Mouse (Mus musculus) intestine, embryonic 16.5 days (tissue): ENCODE results near the gene Rgs6. TPM values are rescaled to one million over a fixed set of nuclear protein-coding genes. Genes with fewer than 3 reads are reported as not detected.

Experiments
- ATAC-seq: fragments of 200-750 bp; cut with Nextera tagmentation; 2 replicates; pipeline ENCODE4 v1.8.0; 2017; ENCODE audit warnings: moderate TSS enrichment, moderate library complexity
- H3K27ac ChIP-seq: fragments of 300-500 bp; sonication (generic); 2 replicates; pipeline ENCODE4 v1.5.1; 2014; ENCODE audit warnings: mild to moderate bottlenecking, low read length
- H3K27me3 ChIP-seq: fragments of 300-500 bp; sonication (generic); replicated peaks from 2 replicates; pipeline ENCODE4 v1.6.1; 2014; ENCODE audit warnings: low read length, control low read depth, mixed read lengths; ENCODE audit not compliant: control insufficient read depth, insufficient read depth
- H3K36me3 ChIP-seq: fragments of 300-500 bp; sonication (generic); 2 replicates; pipeline ENCODE4 v1.6.1; 2014; ENCODE audit warnings: low read length, control low read depth; ENCODE audit not compliant: control insufficient read depth, insufficient read depth
- H3K4me1 ChIP-seq: fragments of 300-500 bp; sonication (generic); 2 replicates; pipeline ENCODE4 v1.6.1; 2014; ENCODE audit warnings: low read length, control low read depth, mixed read lengths; ENCODE audit not compliant: control insufficient read depth, insufficient read depth
- H3K4me2 ChIP-seq: fragments of 300-500 bp; sonication (generic); 2 replicates; pipeline ENCODE4 v1.6.1; 2014; ENCODE audit warnings: low read depth, low read length, control low read depth
- H3K4me3 ChIP-seq: fragments of 300-500 bp; sonication (generic); 2 replicates; pipeline ENCODE4 v1.5.1; 2014; ENCODE audit warnings: mild to moderate bottlenecking, low read length
- H3K9ac ChIP-seq: fragments of 300-500 bp; sonication (generic); 2 replicates; pipeline ENCODE4 v1.6.1; 2014; ENCODE audit warnings: low read depth, low read length
- H3K9me3 ChIP-seq: fragments of 300-500 bp; sonication (generic); 2 replicates; pipeline ENCODE4 v1.6.1; 2016; ENCODE audit warnings: low read length, control low read depth; ENCODE audit not compliant: control insufficient read depth
- WGBS: fragments of 180-500 bp; shearing (Covaris S2); extraction: QIAGEN DNeasy Blood & Tissue Kit; methylation state at CpG from one replicate; pipeline ENCODE4 v1.1.7; 2014; 5-methylcytosine and 5-hydroxymethylcytosine counted together
- polyA plus RNA-seq: library from polyadenylated mRNA; unstranded; fragments of >200 nt; fragmentation: Nextera tagmentation; extraction: Ambion mirVana; gene quantifications from 2 replicates; pipeline ENCODE4 v1.2.1, GENCODE M21; 2015

The Rgs6 gene
- polyA plus RNA-seq, 1 experiment from 2014 or later: 0.82 TPM

- Histone ChIP-seq H3K4me3 (no peak overlapping the region), H3K4me2 (no peak overlapping the region), H3K27me3 (no peaks in the 10 kb centered on the region), H3K27ac (no peak overlapping the region), H3K36me3 (no peaks in the 10 kb centered on the region), H3K9ac (no peak overlapping the region), H3K4me1 (no peaks in the 10 kb centered on the region), H3K9me3 (no peaks in the 10 kb centered on the region)
- ATAC-seq: no peak
- 79% methylated on average over 6 of the region's 6 CpGs for WGBS
Observed at GRCm38 (mm10) chr12:83066426-83066825, 478.3 kb downstream of the Rgs6 start.

- no peak overlapping the region for H3K4me3 ChIP-seq
- H3K9me3 ChIP-seq: no peaks in the 10 kb centered on the region
- H3K27ac ChIP-seq: no peak overlapping the region
- H3K36me3 ChIP-seq: no peaks in the 10 kb centered on the region
- ATAC-seq: 0 out of 2 replicates have a peak, but pooled peaks have one; percentile 24
- H3K4me1 ChIP-seq: peaks cover 11% of the 10 kb centered on the region; the same call in 1 of the 2 replicates
- H3K9ac ChIP-seq: no peak overlapping the region
- WGBS: 42% methylated on average over 5 of the region's 5 CpGs
- H3K27me3 ChIP-seq: no peaks in the 10 kb centered on the region
- H3K4me2 ChIP-seq: no peak overlapping the region
Observed at GRCm38 (mm10) chr12:83070848-83071247, 482.8 kb downstream of the Rgs6 start.

- Histone ChIP-seq H3K9me3 (no peaks in the 10 kb centered on the region), H3K27ac (no peak overlapping the region), H3K4me3 (no peak overlapping the region), H3K36me3 (no peaks in the 10 kb centered on the region), H3K4me1 (peaks cover 11% of the 10 kb centered on the region; the same call in 1 of the 2 replicates), H3K4me2 (no peak overlapping the region), H3K27me3 (no peaks in the 10 kb centered on the region), H3K9ac (no peak overlapping the region)
- peak; percentile 31; the same call in 1 of the 2 replicates for ATAC-seq
- WGBS: 32% methylated on average over 3 of the region's 3 CpGs
Observed at GRCm38 (mm10) chr12:83072181-83072887, 484.2 kb downstream of the Rgs6 start.

GRCm38 (mm10) chr12:83072951-83073878 is 485.1 kb downstream of the Rgs6 start:
- no peaks in the 10 kb centered on the region for H3K36me3 ChIP-seq
- peak; percentile 95 for ATAC-seq
- H3K9ac ChIP-seq: no peak overlapping the region; the same call in 1 of the 2 replicates
- H3K4me1 ChIP-seq: peaks cover 11% of the 10 kb centered on the region; the same call in 1 of the 2 replicates
- H3K27ac ChIP-seq: no peak overlapping the region
- H3K27me3 ChIP-seq: no peaks in the 10 kb centered on the region
- no peaks in the 10 kb centered on the region for H3K9me3 ChIP-seq
- no peak overlapping the region for H3K4me2 ChIP-seq
- H3K4me3 ChIP-seq: no peak overlapping the region
- WGBS: 33% methylated on average over 13 of the region's 13 CpGs

GRCm38 (mm10) chr12:83073879-83074368 is 485.8 kb downstream of the Rgs6 start:
- ATAC-seq: no peak
- no peak overlapping the region for H3K27ac ChIP-seq
- 75% methylated on average over 6 of the region's 6 CpGs for WGBS
- no peaks in the 10 kb centered on the region for H3K9me3 ChIP-seq
- H3K9ac ChIP-seq: no peak overlapping the region
- no peak overlapping the region for H3K4me2 ChIP-seq
- H3K4me3 ChIP-seq: no peak overlapping the region
- no peaks in the 10 kb centered on the region for H3K27me3 ChIP-seq
- H3K4me1 ChIP-seq: peaks cover 11% of the 10 kb centered on the region; the same call in 1 of the 2 replicates
- H3K36me3 ChIP-seq: no peaks in the 10 kb centered on the region

GRCm38 (mm10) chr12:83076179-83076578 is 488.1 kb downstream of the Rgs6 start:
- WGBS: 86% methylated on average over 3 of the region's 3 CpGs
- Histone ChIP-seq H3K27me3 (no peaks in the 10 kb centered on the region), H3K9me3 (no peaks in the 10 kb centered on the region), H3K9ac (no peak overlapping the region), H3K4me1 (peaks cover 11% of the 10 kb centered on the region; the same call in 1 of the 2 replicates), H3K27ac (no peak overlapping the region), H3K4me2 (no peak overlapping the region), H3K36me3 (no peaks in the 10 kb centered on the region), H3K4me3 (no peak overlapping the region)
- no peak for ATAC-seq

GRCm38 (mm10) chr12:83077486-83077885 is 489.4 kb downstream of the Rgs6 start:
- Histone ChIP-seq H3K27ac (no peak overlapping the region), H3K4me2 (no peak overlapping the region), H3K4me1 (peaks cover 10% of the 10 kb centered on the region; the same call in 1 of the 2 replicates), H3K27me3 (no peaks in the 10 kb centered on the region), H3K9ac (no peak overlapping the region), H3K9me3 (no peaks in the 10 kb centered on the region), H3K36me3 (no peaks in the 10 kb centered on the region), H3K4me3 (no peak overlapping the region)
- 86% methylated on average over 2 of the region's 2 CpGs for WGBS
- ATAC-seq: no peak

GRCm38 (mm10) chr12:83083427-83083826 is 495.3 kb downstream of the Rgs6 start:
- Histone ChIP-seq H3K36me3 (no peaks in the 10 kb centered on the region), H3K9me3 (no peaks in the 10 kb centered on the region), H3K27me3 (no peaks in the 10 kb centered on the region), H3K9ac (no peak overlapping the region), H3K4me1 (peaks cover 9% of the 10 kb centered on the region), H3K27ac (no peak overlapping the region), H3K4me3 (no peak overlapping the region), H3K4me2 (no peak overlapping the region)
- 63% methylated on average over 3 of the region's 4 CpGs for WGBS
- ATAC-seq: peak; percentile 70

GRCm38 (mm10) chr12:83084614-83085013 is 496.5 kb downstream of the Rgs6 start:
- Histone ChIP-seq H3K9me3 (no peaks in the 10 kb centered on the region), H3K27ac (no peak overlapping the region), H3K9ac (no peak overlapping the region), H3K27me3 (no peaks in the 10 kb centered on the region), H3K4me2 (no peak overlapping the region), H3K4me1 (peaks cover 9% of the 10 kb centered on the region), H3K36me3 (no peaks in the 10 kb centered on the region), H3K4me3 (no peak overlapping the region)
- no peak for ATAC-seq
- 85% methylated on average over 5 of the region's 5 CpGs for WGBS
